Mouse (Mus musculus) bone marrow, adult 2 months (tissue): ENCODE data around the gene Iqck. TPM values are rescaled to one million over a fixed set of nuclear protein-coding genes. Genes with fewer than 3 reads are reported as not detected.

Experiments used
- H3K27ac ChIP-seq: fragments of 200-500 bp; 2 replicates; pipeline ENCODE4 v1.5.1; 2012; ENCODE audit warnings: low read depth, mild to moderate bottlenecking, control low read depth, inconsistent platforms, low read length; ENCODE audit not compliant: control insufficient read depth, poor library complexity, insufficient read depth
- H3K4me1 ChIP-seq: fragments of 200-500 bp; 2 replicates; pipeline ENCODE4 v1.6.1; 2011; ENCODE audit warnings: low read length; ENCODE audit not compliant: control insufficient read depth, insufficient read depth
- H3K4me3 ChIP-seq: fragments of 200-500 bp; replicated peaks from 2 replicates; pipeline ENCODE3; 2011; ENCODE audit warnings: mild to moderate bottlenecking, low read depth, low read length, control low read depth; ENCODE audit not compliant: control insufficient read depth
- CTCF ChIP-seq: fragments of 200-500 bp; IDR thresholded peaks from 2 replicates; pipeline ENCODE4 v1.5.1; 2011; ENCODE audit warnings: low read length, control low read depth; ENCODE audit not compliant: control insufficient read depth, insufficient read depth
- POLR2A ChIP-seq: fragments of 200-500 bp; IDR thresholded peaks from 2 replicates; pipeline ENCODE4 v1.6.1; 2011; ENCODE audit warnings: low read depth, mild to moderate bottlenecking, control low read depth, low read length, borderline replicate concordance; ENCODE audit not compliant: control insufficient read depth
- WGBS: fragments of 180-500 bp; shearing (Covaris S2); methylation state at CpG from one replicate; pipeline ENCODE4 v1.1.7; 2018; 5-methylcytosine and 5-hydroxymethylcytosine counted together
- polyA plus RNA-seq: library from polyadenylated mRNA; stranded (reverse); fragments of >200 nt; gene quantifications from 2 replicates; pipeline ENCODE4 v1.2.4, GENCODE M21; 2011; ENCODE audit warnings: low replicate concordance; ENCODE audit not compliant: missing spikeins, insufficient read depth, insufficient read length

The Iqck gene
- polyA plus RNA-seq, 1 experiment = not detected

- WGBS = 7% methylated on average over 3 of the region's 3 CpGs
- no peak for TF ChIP-seq POLR2A
- peak; percentile 47; the same call in 1 of the 2 replicates for TF ChIP-seq CTCF
- Histone ChIP-seq H3K4me1 (no peaks in the 10 kb centered on the region), H3K27ac (no peak overlapping the region), H3K4me3 (no peak overlapping the region)
These were observed 160.2 kb downstream of the Iqck start for GRCm38 (mm10) chr7:119015736-119016135.

- Histone ChIP-seq H3K4me3 (no peak overlapping the region), H3K27ac (no peak overlapping the region), H3K4me1 (no peaks in the 10 kb centered on the region)
These were observed 164.0 kb downstream of the Iqck start for GRCm38 (mm10) chr7:119019537-119019936.

More at GRCm38 (mm10) chr7:119019537-119019936, 164.0 kb downstream of the Iqck start:
- peak; percentile 34; the same call in 1 of the 2 replicates for TF ChIP-seq CTCF
- no peak for TF ChIP-seq POLR2A
- WGBS = 15% methylated on average over 4 of the region's 4 CpGs

Other genes with a start within 250 kb of the Iqck start
- 20.5 and 26.8 TPM in 2 replicates for gene Gde1, start 150.0 kb upstream of the Iqck start, polyA plus RNA-seq
- gene Ccp110, start 143.2 kb upstream of the Iqck start, polyA plus RNA-seq = 9.7 and 13.6 TPM in 2 replicates
- 22.9 and 31.1 TPM in 2 replicates for gene Vps35l, start 115.5 kb upstream of the Iqck start, polyA plus RNA-seq
- gene Knop1, start 502 bp downstream of the Iqck start, polyA plus RNA-seq = 11.1 and 34.6 TPM in 2 replicates
- gene Gprc5b, start 139.5 kb downstream of the Iqck start, polyA plus RNA-seq = 1.9 TPM in 1 of 2 replicates, not detected in the other